Mouse (Mus musculus) v-Abl transformed pro-B cells (cell line): ENCODE results near the gene Zfp330.

ENCODE experiments used
- in situ Hi-C, 2 experiments: fragments of 400-800 bp; cut with MboI; formaldehyde crosslinking; loops; one replicate each; pipeline ENCODE4 v1.15.1; 2025; ENCODE audit not compliant: unreplicated experiment in 2 of 2

Zfp330 gene

DNA sequence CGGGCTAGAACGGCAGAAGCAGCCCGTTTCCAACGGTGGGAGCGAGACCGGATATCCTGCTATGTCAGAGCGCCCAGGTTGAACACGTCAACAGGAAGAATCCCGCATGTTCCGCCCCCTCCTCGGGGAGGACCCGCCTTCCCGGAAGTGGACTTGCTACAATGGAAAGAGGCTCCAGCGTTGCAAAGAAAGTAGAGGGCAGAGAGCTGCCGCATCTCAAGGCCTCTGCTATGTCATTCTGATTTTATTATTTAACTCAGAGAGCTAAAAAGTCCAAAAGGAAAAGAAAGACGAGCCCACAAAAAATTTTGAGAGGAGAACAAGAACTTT, at the start of gene Zfp330:
Gene Zfp330 (minus strand): TSS at position 68 of the 330 bp plus-strand sequence.
- in situ Hi-C loops = loop anchor here in 1 of 2 experiments (5.0 kb wide), 1 partner anchor 1762 kb away; the partner anchor contains the start of gene Usp38

DNA sequence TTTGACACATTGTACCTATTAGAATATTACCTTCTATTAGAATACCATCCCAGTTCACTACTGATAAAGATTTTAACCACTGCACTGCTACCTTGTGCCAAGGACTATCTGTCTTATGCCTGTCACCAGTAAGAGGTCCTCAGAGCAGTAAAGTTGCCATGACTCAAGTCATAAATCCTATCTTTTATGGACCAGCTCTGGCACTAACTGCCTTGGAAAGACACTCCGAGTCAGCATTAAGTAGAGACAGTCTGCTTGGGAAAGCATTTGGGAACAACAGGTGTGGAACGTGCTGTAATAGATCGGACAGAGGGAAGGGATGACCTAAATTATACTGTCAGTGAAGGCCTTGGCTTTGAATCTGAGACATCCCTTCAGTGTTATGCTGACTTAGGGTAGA, 4.0 kb upstream of the Zfp330 start:
- in situ Hi-C loops = no loop called here

DNA sequence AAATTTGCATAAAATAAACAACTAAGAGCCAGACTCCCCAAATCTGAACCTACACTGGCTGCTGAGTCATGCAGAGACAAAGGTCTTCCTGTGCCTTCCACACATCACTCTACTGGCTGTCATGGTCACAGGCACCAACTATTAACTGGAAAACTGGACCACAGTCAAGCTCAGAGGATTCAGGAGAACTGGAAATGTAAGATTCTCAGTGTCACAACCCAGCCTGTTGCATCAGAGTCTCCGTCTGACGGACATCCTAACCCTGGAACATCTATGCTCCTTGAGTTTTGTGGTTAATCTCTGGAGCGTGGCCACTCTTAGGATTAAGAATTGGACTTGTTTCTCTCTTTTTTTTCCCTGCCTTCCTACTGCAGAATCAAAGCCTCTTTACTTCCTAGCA, 3.4 kb upstream of the Zfp330 start:
- in situ Hi-C loops = no loop called here

DNA sequence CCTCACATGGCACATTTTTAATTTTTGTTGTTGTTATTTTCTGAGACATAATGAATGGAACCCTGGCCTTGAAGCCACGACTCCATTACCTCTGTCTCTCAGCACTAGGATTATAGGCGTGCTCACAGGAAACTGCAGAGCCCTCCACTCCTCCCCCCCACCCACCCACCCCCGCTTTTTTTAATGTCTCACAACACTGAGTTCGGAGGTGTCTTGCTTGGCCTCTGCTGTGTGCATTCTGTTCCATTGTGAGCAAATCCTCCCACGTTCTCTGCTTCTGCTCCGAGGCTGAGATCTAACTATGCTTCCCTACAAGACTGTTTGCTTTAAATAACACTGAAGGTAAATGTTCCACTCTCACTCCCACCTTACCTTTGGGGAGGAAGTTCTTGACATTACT, 522 bp upstream of the Zfp330 start:
- in situ Hi-C loops = loop anchor here in 1 of 2 experiments (5.0 kb wide), 1 partner anchor 1762 kb away; the partner anchor contains the start of gene Usp38

DNA sequence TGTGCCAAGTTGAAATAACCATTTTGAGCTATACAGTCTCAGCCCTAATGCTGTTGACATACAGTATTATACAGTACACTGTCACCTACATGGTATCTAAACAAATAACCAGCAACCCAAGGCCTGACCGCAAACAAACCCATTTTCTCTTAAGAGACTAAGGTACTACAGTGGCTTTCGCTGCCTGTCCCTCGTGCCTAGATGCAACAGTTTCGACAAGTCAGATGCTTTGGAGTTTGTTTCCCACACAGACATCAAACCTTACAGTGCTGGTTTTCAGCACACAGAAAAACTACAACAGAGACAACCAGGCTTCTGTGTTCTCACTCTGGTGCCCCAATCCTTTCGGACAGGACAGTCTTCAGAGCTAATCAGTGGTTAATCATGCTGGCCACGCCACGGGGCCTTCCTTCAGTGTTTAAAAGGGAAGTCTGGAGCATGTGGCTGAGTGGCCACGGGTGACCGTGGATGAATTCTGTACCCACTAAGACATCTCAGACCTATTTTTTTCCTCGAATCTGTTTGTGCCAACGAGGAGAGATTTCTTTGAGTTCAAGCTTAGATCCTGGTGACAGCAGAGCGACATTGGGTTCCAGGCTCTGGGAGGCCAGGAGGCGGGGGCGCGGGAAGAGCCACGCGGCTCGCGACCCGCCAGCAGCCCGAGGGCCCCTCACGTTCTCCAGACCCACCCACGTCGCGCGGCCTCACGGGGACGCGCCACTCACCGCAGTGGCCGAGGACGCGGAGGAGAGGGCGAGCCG, 448 bp downstream of the Zfp330 start:
- in situ Hi-C loops = loop anchor here in 1 of 2 experiments (5.0 kb wide), 1 partner anchor 1761 kb away; the partner anchor contains the start of gene Usp38

DNA sequence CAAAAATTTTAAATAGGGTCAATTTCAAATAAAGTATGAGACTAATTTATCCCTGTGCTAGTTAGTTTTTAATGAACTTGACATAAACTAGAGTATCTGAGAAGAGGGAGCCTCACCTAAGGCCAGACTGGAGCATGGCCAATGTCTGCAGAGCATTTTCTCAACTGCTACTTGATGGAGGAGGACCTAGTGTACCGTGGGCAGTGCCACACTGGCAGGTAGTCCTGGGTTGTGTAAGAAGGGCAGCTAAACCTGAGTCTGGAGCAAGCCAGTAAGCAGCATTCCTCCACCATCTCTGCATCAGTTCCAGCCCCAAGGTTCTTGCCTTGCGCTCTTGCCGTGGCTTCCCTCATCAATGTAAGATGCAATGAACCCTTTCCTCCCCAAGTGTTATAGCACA, 3.1 kb downstream of the Zfp330 start:
- in situ Hi-C loops = loop anchor here in 1 of 2 experiments (5.0 kb wide), 1 partner anchor 1759 kb away; the partner anchor contains the start of gene Usp38

DNA sequence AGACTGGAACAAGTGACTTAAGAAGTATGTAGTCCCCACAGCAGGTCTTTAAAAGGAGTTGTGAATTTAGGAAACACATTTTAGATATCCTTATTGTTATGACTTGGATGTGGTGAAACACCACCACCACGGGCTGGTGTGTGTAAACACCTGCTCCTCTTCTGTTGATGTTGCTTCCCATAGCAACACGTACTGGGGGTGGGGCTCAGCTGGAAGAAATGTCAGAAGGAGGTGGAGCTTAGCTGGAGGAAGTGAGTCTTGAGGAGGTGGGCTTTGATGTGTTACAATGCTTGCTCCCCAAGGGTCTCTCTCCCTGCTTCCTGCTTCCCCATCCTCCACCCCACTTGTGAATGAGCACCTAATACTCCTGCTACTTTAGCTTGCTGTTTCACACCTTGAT, 14.9 kb downstream of the Zfp330 start:
- in situ Hi-C loops = no loop called here

DNA sequence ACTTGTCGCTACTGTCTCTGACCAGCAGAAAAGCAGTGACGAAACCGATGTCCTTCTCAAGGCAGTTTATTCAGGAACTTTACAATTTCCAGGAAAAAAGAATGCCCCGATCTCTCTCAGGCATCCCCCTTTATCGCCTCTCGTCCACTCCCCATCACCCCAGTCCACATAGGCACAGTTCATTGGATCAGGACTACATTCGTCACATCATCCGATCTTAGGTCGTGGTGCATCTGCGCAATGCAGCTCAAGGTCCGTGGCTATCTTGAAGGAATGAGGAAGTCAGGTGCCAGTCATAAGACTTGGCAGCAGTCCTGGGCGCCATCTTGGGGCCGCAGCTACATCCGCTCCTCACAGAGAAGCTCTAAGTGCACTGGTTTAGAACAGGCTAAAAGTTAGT, 19.0 kb downstream of the Zfp330 start:
- in situ Hi-C loops = no loop called here

DNA sequence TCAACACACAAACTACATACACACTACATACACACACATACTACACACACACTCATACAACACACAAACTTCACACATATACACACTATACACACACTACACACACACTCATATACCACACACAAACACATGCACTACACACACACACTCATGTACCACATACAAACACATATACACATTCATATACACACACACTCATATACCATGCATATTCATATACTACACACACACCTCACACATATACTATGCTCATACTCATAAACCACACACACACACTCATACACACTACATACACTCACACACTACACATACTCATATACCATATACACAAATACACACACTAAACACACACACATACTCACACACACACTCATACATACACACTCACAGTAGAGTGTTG, 27.3 kb downstream of the Zfp330 start:
- in situ Hi-C loops = loop anchor here (10.0 to 25.0 kb wide), 2 partner anchors 1402 to 1409 kb away; partner anchors contain the start of gene Inpp4b (in 2 of the 2)

DNA sequence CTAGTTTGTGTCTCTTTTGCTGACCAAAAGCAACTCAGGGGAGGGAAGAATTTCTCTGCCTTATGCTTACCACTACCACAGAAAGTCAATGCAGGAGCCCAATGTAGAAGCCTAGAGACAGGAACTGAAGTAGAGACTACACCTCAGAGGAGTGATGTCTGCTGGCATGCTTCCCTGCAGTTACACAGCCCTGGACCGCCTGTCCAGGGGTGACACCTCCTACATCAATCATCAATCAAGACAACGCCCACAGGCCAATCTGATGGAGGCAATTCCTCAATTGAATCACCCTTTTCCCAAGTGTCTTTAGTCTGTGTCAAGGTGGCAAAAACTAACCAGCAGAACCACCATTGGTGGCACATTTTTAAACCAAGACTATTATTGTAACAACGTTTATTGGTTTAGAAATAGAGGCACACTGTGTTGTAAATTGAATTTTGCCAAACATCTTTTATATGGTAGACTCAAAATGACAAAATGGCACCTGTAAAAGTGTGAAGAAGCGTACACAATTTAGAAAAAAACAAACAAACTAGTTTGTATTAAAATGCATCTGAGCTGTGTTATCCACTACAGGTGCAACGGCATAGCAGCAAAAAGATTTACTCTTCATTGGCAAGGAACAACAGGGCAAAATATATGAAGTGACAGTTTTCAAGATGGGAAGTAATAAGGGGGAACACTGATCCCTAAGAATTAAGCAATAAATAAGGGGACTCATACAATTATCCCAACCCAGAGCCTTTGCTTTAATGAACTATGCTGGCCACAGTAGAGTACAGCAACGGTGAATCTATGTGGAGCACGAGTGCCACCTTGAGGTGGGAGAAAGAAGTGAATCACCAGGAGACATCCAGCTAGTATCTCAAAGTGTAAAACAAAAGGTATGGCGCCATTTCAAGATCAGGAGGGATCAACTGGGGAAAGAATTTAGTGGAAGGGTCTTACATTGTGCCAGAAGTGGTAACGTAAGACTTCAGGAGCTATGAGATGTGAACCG, 29.8 kb downstream of the Zfp330 start:
- in situ Hi-C loops = loop anchor here (5.0 to 25.0 kb wide), 4 partner anchors 52 to 1407 kb away; partner anchors contain the start of gene Inpp4b (in 2 of the 2)
